In the genomic region with DNA sequence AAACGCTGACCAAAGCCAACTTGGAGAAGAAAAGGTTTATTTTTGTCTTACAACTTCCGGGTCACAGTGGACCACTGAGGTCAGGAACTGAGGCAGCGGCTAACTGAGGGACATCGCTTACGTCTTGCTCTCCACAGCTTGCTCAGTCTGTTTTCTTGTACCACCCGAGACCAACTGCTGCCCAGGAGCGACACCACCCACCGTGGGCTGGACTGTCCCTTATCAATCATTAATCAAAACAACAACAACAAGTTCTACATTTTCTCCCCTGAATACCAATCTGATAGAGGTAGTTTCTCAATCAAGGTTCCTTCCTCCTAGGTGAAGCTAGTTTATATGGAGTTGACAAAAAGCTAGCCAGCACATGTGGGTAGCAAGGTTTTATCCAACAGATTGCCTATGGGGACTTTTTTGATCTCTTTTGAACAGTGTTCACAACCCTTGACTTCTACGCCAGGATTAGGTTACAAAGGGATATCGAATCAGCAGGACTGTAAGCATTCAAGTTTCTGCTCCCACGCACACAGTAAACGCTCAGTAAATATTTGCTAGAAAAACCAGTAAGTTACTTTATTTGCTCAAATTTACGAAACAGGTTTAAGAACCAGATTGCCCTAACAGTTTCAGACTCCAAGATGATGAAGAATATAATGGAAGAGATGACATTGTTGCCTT, we compare ENCODE assay signal across 13 mouse cellular contexts. TPM values are rescaled to one million over a fixed set of nuclear protein-coding genes. Genes with fewer than 3 reads are reported as not detected.
"Had no signal": no experiment of that assay in that cellular context is flagged by ENCODE, and none has a peak within 500 bp of the region (broad histone marks: within the 10 kb centered on the region; RNA-seq: fewer than 3 reads in every experiment).

No protein-coding gene starts in this region.

- H3K9ac ChIP-seq: limb, embryonic 15.5 days; midbrain, embryonic 12.5 days; neural tube, embryonic 13.5 days had no signal

- H3K4me3 ChIP-seq: limb, embryonic 15.5 days; midbrain, embryonic 12.5 days; neural tube, embryonic 13.5 days had no signal

- H3K36me3 ChIP-seq: limb, embryonic 15.5 days; midbrain, embryonic 12.5 days; neural tube, embryonic 13.5 days had no signal

- H3K4me1 ChIP-seq: neural tube, embryonic 13.5 days had no signal

- ATAC-seq: hindbrain, postnatal 0 days; midbrain, embryonic 16.5 days had no signal

- H3K27me3 ChIP-seq: limb, embryonic 15.5 days; midbrain, embryonic 12.5 days; neural tube, embryonic 13.5 days had no signal

- DNase-seq: layer of hippocampus, adult 9-11 months; layer of hippocampus, postnatal 36 days; retina, postnatal 1 day; right cerebral cortex, postnatal 4 days; thymus, adult 18-20 months; thymus, postnatal 14 days had no signal

- H3K27ac ChIP-seq: hindbrain, postnatal 0 days; kidney, postnatal 0 days; limb, embryonic 15.5 days; midbrain, embryonic 12.5 days; neural tube, embryonic 13.5 days had no signal

- H3K4me2 ChIP-seq: limb, embryonic 15.5 days; midbrain, embryonic 12.5 days; neural tube, embryonic 13.5 days had no signal

- H3K9me3 ChIP-seq: limb, embryonic 15.5 days; midbrain, embryonic 12.5 days; neural tube, embryonic 13.5 days had no signal

RNA-seq across cellular contexts. Expression of gene Nfe2l3, which starts 40.5 kb away (rescaled TPM):
- total RNA-seq: megakaryocyte-erythroid progenitor cell, adult 5-6 weeks had no signal
